Mouse (Mus musculus): ENCODE results near the gene Lrrd1. TPM values are rescaled to one million over a fixed set of nuclear protein-coding genes. Genes with fewer than 3 reads are reported as not detected.
"Not testable (repeated sequence)": the region's sequence is repeated elsewhere in the genome, so short reads cannot be mapped to it uniquely, and the experiment has no call there.

Gene Lrrd1
- polyA plus RNA-seq (2015; fragmentation: Nextera tagmentation; extraction: Ambion mirVana) = 0.13 and 0.19 TPM in 2 replicates

DNA sequence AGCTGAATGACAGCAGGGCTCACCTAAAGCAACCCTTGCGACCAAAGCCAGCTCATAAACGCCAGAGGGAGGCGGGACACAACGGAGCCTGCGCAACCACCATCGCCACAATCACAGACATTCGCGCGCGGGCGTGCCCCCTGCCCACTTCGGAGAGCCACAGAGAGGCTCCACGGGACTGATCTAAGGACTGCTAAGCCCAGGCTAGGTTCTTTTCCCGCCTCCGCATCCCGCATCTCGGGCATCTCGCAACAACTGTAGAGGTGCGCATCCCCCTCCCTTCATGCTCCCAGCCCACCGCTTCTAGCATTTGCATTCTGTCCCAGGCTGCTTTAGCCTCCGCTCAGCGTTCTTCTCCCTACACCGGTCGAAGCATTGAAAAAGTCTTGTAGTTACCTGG, at the start of gene Lrrd1:
Gene Lrrd1, plus strand, starts transcription at position 148 of the 400 bp plus-strand sequence.
- WGBS = 3% methylated on average over 24 of the region's 24 CpGs
- peak; percentile 75 for ATAC-seq

DNA sequence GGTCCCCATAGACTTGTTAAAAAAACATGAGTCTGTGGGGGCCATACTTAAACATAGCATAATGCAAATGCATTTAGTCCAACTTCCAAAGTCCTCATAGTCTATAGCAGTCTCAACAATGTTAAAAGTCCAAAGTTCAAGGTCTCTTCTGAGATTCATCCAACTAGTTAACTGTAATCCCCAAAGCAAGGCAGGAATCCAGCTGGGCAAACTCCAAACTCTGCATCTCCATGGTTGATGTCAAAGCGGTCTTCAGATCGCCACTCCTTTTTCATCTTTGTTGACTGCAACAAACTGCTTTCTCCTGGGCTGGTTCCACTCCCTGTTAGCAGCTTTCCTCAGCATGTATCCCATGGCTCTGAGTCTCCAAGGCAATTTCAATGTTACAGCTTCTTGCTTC, 47.9 kb upstream of the Lrrd1 start:
- H3K4me3 ChIP-seq (ENCODE audit: low read length); ATAC-seq; H3K27me3 ChIP-seq (replicated peaks; ENCODE audit: control insufficient read depth, insufficient read depth, low read length); H3K27ac ChIP-seq (ENCODE audit: low read depth, low read length); H3K9me3 ChIP-seq (ENCODE audit: control insufficient read depth, low read length); H3K36me3 ChIP-seq (ENCODE audit: control insufficient read depth, insufficient read depth, low read length); H3K4me1 ChIP-seq (ENCODE audit: control insufficient read depth, insufficient read depth, low read depth, low read length); H3K4me2 ChIP-seq (ENCODE audit: low read length); H3K9ac ChIP-seq (ENCODE audit: low read depth, low read length): not testable (repeated sequence)
- WGBS = 94% methylated on average over 2 of the region's 2 CpGs

More for the DNA sequence above, at the start of gene Lrrd1:
- Histone ChIP-seq H3K36me3 (ENCODE audit: control insufficient read depth, insufficient read depth, low read length) (peaks cover 10% of the 10 kb centered on the region; the same call in 1 of the 2 replicates), H3K4me3 (ENCODE audit: low read length) (peak within 1 kb of the TSS; percentile 41), H3K27ac (ENCODE audit: low read depth, low read length) (no peak within 1 kb of the TSS), H3K4me1 (ENCODE audit: control insufficient read depth, insufficient read depth, low read depth, low read length) (no peaks in the 10 kb centered on the region; the same call in 1 of the 2 replicates), H3K27me3 (replicated peaks; ENCODE audit: control insufficient read depth, insufficient read depth, low read length) (no peaks in the 10 kb centered on the region), H3K9me3 (ENCODE audit: control insufficient read depth, low read length) (no peaks in the 10 kb centered on the region), H3K9ac (ENCODE audit: low read depth, low read length) (peak within 1 kb of the TSS; percentile 33), H3K4me2 (ENCODE audit: low read length) (peak within 1 kb of the TSS; percentile 69)

GRCm38 (mm10) chr5:3798656-3799055, 46.3 kb upstream of the Lrrd1 start:
- not testable (repeated sequence) for ATAC-seq; H3K4me3 ChIP-seq (ENCODE audit: low read length); H3K27ac ChIP-seq (ENCODE audit: low read depth, low read length); H3K36me3 ChIP-seq (ENCODE audit: control insufficient read depth, insufficient read depth, low read length); H3K9ac ChIP-seq (ENCODE audit: low read depth, low read length); H3K4me1 ChIP-seq (ENCODE audit: control insufficient read depth, insufficient read depth, low read depth, low read length); H3K4me2 ChIP-seq (ENCODE audit: low read length); H3K9me3 ChIP-seq (ENCODE audit: control insufficient read depth, low read length); H3K27me3 ChIP-seq (replicated peaks; ENCODE audit: control insufficient read depth, insufficient read depth, low read length)

DNA sequence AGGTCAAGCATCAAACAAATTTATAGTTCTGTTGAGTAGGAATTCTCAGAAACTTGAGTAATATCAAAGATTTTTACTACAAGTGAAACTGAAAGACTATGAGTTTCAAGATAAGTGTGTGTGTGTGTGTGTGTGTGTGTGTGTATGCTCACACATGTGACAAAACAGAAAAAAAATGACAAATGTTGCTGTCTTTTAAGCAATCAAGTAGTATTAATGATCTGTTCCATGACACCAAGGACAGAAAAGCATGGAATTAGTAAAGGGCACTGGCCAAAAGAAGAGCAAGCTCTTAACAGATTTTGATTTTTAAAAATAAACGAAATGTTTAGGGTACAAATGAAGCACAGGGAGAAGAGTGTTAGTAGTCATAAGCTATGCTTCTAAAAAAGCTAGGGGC, 44.9 kb upstream of the Lrrd1 start:
- no peak overlapping the region for H3K9ac ChIP-seq (ENCODE audit: low read depth, low read length)
- ATAC-seq = no peak
- H3K27me3 ChIP-seq (replicated peaks; ENCODE audit: control insufficient read depth, insufficient read depth, low read length) = no peaks in the 10 kb centered on the region
- H3K4me2 ChIP-seq (ENCODE audit: low read length) = no peak overlapping the region
- H3K9me3 ChIP-seq (ENCODE audit: control insufficient read depth, low read length) = no peaks in the 10 kb centered on the region
- no peak overlapping the region for H3K4me3 ChIP-seq (ENCODE audit: low read length)
- no peak overlapping the region for H3K27ac ChIP-seq (ENCODE audit: low read depth, low read length)
- no peaks in the 10 kb centered on the region for H3K36me3 ChIP-seq (ENCODE audit: control insufficient read depth, insufficient read depth, low read length)
- 88% methylated on average over 1 of the region's 1 CpGs for WGBS
- H3K4me1 ChIP-seq (ENCODE audit: control insufficient read depth, insufficient read depth, low read depth, low read length) = peaks cover 12% of the 10 kb centered on the region

DNA sequence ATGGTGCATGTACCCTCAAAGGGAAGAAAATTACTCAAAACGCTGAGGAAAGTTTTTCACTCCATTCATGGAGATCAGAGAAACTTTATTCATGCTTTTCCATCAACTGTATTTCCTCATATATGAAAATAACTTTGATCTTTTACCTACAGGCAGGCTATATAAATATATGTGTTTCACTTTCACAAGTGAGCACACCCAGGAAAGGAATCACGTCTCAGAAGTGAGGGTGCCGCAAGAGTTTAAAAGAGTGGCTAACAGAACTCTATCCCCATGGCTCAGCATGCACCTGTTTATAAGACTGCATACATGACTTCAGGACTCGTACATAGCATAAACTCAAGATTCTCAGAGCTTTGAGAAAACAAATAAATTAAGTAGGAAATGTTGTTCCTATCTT, 44.1 kb upstream of the Lrrd1 start:
- H3K4me1 ChIP-seq (ENCODE audit: control insufficient read depth, insufficient read depth, low read depth, low read length) = peaks cover 12% of the 10 kb centered on the region
- WGBS = 80% methylated on average over 4 of the region's 4 CpGs
- no peaks in the 10 kb centered on the region for H3K36me3 ChIP-seq (ENCODE audit: control insufficient read depth, insufficient read depth, low read length)
- ATAC-seq = no peak
- H3K4me3 ChIP-seq (ENCODE audit: low read length) = no peak overlapping the region
- no peaks in the 10 kb centered on the region for H3K9me3 ChIP-seq (ENCODE audit: control insufficient read depth, low read length)
- H3K4me2 ChIP-seq (ENCODE audit: low read length) = peak overlapping the region; percentile 44
- no peak overlapping the region for H3K9ac ChIP-seq (ENCODE audit: low read depth, low read length)
- H3K27ac ChIP-seq (ENCODE audit: low read depth, low read length) = no peak overlapping the region
- no peaks in the 10 kb centered on the region for H3K27me3 ChIP-seq (replicated peaks; ENCODE audit: control insufficient read depth, insufficient read depth, low read length)

DNA sequence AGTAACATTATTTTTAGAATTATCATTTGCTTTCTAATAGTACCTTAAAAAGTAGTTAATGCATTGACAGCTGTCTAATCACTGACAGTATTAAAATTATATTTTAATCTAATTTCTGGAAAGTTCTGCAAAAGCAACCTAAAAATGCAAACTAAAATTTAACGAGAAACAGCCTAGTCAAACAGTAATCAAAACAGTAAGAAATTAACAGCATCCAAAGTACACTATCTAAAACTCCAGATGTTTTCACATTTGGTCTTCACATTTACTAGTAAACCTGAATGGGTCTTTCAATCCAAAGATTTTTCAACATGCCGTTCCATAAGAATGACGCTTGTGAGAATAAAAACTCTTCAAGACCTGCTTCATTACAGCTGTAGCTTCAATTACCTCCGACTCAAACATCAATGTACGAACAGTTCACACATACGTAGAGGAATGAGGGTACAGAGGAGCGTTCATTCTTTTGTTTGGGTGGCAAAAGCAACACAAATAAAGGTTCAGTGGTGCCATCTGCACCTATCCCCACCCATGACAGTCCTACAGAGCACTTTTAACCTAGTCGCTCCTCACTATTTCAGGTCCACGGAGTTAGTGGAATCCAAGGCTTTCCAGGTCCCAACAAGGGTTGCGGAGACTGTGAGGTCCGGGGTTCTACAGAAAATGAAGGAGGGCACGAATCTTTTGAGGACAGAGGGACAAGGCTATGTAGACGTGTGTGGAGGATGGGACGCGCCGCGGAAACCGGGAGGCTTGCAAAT, 43.1 kb upstream of the Lrrd1 start:
- Histone ChIP-seq H3K27me3 (replicated peaks; ENCODE audit: control insufficient read depth, insufficient read depth, low read length) (no peaks in the 10 kb centered on the region), H3K4me2 (ENCODE audit: low read length) (peak overlapping the region; percentile 72), H3K4me1 (ENCODE audit: control insufficient read depth, insufficient read depth, low read depth, low read length) (peaks cover 12% of the 10 kb centered on the region), H3K36me3 (ENCODE audit: control insufficient read depth, insufficient read depth, low read length) (no peaks in the 10 kb centered on the region), H3K9me3 (ENCODE audit: control insufficient read depth, low read length) (no peaks in the 10 kb centered on the region), H3K4me3 (ENCODE audit: low read length) (peak overlapping the region; percentile 64), H3K27ac (ENCODE audit: low read depth, low read length) (peak overlapping the region; percentile 91), H3K9ac (ENCODE audit: low read depth, low read length) (peak overlapping the region; percentile 78)
- WGBS = 5% methylated on average over 18 of the region's 18 CpGs
- ATAC-seq = peak; percentile 1; the same call in 1 of the 2 replicates

DNA sequence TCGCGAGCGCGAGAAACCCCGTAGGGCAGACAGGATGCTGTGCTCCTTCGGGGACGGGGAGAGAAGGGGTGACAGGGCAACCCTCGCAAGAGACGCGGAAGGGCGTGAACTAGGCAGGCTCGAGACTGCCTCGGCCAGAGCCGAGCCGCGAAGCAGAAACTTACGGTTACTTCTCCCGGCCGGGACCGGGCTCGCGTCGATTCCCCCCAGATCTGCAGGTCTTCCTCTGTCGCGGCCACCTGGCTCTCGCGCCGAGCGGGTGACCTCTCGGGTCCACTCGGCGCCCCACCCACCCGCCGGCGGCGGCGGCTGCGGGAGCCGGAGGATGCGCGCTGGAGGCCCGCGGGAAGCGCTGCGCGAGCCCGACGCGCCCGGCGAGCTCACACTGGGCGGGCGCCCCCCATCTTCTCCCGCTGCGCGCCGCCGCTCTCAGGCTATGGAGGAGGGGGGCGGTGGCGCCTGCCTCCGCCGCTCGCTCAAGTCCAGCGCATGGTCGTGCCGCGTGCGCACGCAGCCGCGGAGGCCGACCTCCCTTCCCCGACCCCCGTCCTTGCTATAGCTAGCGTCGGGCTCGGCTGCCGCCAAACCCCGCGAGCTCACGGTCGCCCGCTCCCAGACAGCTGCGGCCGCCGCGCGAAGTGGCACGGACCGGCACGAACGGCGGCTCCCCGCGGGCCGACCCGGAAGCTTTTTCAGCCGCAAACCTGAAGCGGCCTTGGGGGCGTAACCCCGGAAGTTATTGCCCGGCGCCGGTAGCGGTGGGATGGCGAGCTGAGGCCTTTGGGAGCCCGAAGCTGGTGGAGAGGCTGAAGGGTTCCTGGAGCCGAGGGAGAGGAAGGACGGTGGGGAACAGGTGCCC, 42.3 kb upstream of the Lrrd1 start, which contains the start of the genes Ankib1 and Krit1:
Gene Ankib1, minus strand, starts transcription at position 493 of the 859 bp plus-strand sequence.
Gene Krit1, plus strand, starts transcription at position 752 of the 859 bp plus-strand sequence.
- H3K27ac ChIP-seq (ENCODE audit: low read depth, low read length) = peak within 1 kb of the TSS; percentile 91
- WGBS = under 1% methylated on average over 79 of the region's 109 CpGs
- H3K9me3 ChIP-seq (ENCODE audit: control insufficient read depth, low read length) = no peaks in the 10 kb centered on the region
- H3K9ac ChIP-seq (ENCODE audit: low read depth, low read length) = peak within 1 kb of the TSS; percentile 78
- peak within 1 kb of the TSS; percentile 64 for H3K4me3 ChIP-seq (ENCODE audit: low read length)
- H3K4me1 ChIP-seq (ENCODE audit: control insufficient read depth, insufficient read depth, low read depth, low read length) = peaks cover 12% of the 10 kb centered on the region
- no peaks in the 10 kb centered on the region for H3K27me3 ChIP-seq (replicated peaks; ENCODE audit: control insufficient read depth, insufficient read depth, low read length)
- peak; percentile 96 for ATAC-seq
- no peaks in the 10 kb centered on the region for H3K36me3 ChIP-seq (ENCODE audit: control insufficient read depth, insufficient read depth, low read length)
- H3K4me2 ChIP-seq (ENCODE audit: low read length) = peak within 1 kb of the TSS; percentile 72

DNA sequence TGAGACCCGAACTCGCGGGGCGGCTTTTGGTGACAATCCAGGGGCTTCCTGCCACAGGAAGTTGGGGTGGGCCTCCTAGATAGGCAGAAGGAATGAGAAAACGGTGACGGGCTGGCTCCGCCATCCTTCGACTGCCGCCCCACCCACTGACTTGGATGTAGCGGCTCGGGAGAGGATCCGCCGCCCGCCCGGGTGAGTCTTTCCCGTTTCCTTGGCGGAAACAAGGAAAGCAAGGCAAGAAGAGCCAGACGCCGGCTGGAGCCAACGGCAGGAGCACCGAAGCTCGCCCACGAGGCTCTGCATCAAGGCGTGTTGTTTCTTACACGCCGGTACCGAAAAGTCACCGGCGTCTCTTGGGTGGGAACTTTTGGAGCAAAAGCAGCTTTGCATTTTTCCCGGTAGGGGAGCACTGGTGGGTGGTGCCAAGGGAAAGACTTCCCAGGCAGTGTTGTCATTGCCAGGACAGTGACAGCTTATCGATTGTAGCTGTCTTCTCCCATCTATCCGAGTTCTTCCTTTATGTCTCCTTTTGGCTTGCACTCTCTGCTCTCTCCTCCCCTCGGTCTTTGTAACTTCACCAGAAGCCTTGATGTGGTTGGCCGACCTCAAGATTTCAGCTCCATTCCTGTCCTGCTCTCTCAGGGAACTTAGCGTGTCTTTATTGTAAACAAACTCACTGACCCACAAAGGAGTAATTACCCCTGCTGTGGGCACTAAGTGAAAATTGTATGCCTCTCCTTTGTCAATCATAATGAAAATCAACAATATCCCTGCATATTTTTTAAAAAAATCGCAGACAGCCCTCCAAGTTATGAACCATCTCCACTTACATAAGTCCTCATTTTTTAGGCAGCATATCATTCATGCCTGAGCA, 41.4 kb upstream of the Lrrd1 start:
- H3K27ac ChIP-seq (ENCODE audit: low read depth, low read length) = peak overlapping the region; percentile 91
- H3K9me3 ChIP-seq (ENCODE audit: control insufficient read depth, low read length) = no peaks in the 10 kb centered on the region
- H3K4me3 ChIP-seq (ENCODE audit: low read length) = peak overlapping the region; percentile 64
- no peaks in the 10 kb centered on the region for H3K27me3 ChIP-seq (replicated peaks; ENCODE audit: control insufficient read depth, insufficient read depth, low read length)
- H3K9ac ChIP-seq (ENCODE audit: low read depth, low read length) = peak overlapping the region; percentile 78
- peak; percentile 85 for ATAC-seq
- H3K4me1 ChIP-seq (ENCODE audit: control insufficient read depth, insufficient read depth, low read depth, low read length) = peaks cover 12% of the 10 kb centered on the region
- WGBS = under 1% methylated on average over 36 of the region's 36 CpGs
- no peaks in the 10 kb centered on the region for H3K36me3 ChIP-seq (ENCODE audit: control insufficient read depth, insufficient read depth, low read length)
- H3K4me2 ChIP-seq (ENCODE audit: low read length) = peak overlapping the region; percentile 72
